13 mouse cellular contexts compared by ENCODE assay signal in genomic region chr7:75755861-75756449, GRCm38 (mm10).
DNase-seq lines count a peak whose midpoint lies in the region; ATAC-seq and TF ChIP-seq lines count a peak whose summit lies in the region.
"Had no signal": no experiment of that assay in that cellular context is flagged by ENCODE, and none has a peak within 500 bp of the region (broad histone marks: within the 10 kb centered on the region; RNA-seq: fewer than 3 reads in every experiment).

No protein-coding gene starts in this region.

- ATAC-seq in cerebellum, adult (ENCODE audit: insufficient number of reproducible peaks, low FRiP score, low TSS enrichment) = 0 out of 2 replicates have a peak, but pooled peaks have one; percentile 40
- ATAC-seq in midbrain, embryonic 11.5 days (ENCODE audit: low FRiP score) = peak; percentile 42; the same call in 1 of the 2 replicates

- DNase-seq in cerebellum, postnatal 36 days = no peak
- peak; percentile 40 for DNase-seq in ES-E14 (ENCODE audit: low read depth, low spot score)
- DNase-seq in hindbrain, embryonic 10.5 days (ENCODE audit: low spot score) = no peak
- peak; percentile 90 for DNase-seq in midbrain, embryonic 11.5 days (ENCODE audit: low spot score, missing footprints)
- no peak for DNase-seq in gastrocnemius, adult 8-10 months (ENCODE audit: low spot score in 2 of 2)
- DNase-seq in cerebellum, adult 11 months = no peak
- no peak for DNase-seq in thymus, postnatal 0 days (ENCODE audit: low spot score)
- DNase-seq: embryo, embryonic 11 days; lung, adult 2 months; spleen, adult 18-20 months; thymus, adult 2 months had no signal

- no peaks in the 10 kb centered on the region for H3K27me3 ChIP-seq in hindbrain, embryonic 10.5 days (ENCODE audit: insufficient read depth, poor library complexity, severe bottlenecking)
- no peaks in the 10 kb centered on the region for H3K27me3 ChIP-seq in midbrain, embryonic 11.5 days (ENCODE audit: control insufficient read depth, insufficient read depth, low read length)
- H3K27me3 ChIP-seq: megakaryocyte, embryonic 14.5 days had no signal

- H3K4me3 ChIP-seq in ES-E14 (ENCODE audit: insufficient read depth in 1 of 2, low read depth in 1 of 2, low read length in 2 of 2, poor library complexity in 1 of 2, severe bottlenecking in 1 of 2) = no peak overlapping the region
- H3K4me3 ChIP-seq in hindbrain, embryonic 10.5 days = no peak overlapping the region
- H3K4me3 ChIP-seq in midbrain, embryonic 11.5 days (ENCODE audit: low read depth, low read length) = no peak overlapping the region
- H3K4me3 ChIP-seq: megakaryocyte, embryonic 14.5 days had no signal

- H3K9me3 ChIP-seq in ES-E14 (ENCODE audit: control insufficient read depth, insufficient read depth, low read depth, low read length) = no peaks in the 10 kb centered on the region
- no peaks in the 10 kb centered on the region for H3K9me3 ChIP-seq in hindbrain, embryonic 10.5 days
- H3K9me3 ChIP-seq in midbrain, embryonic 11.5 days (ENCODE audit: control insufficient read depth, low read length) = no peaks in the 10 kb centered on the region
- H3K9me3 ChIP-seq: megakaryocyte, embryonic 14.5 days had no signal

- 54% methylated on average over 8 of the region's 8 CpGs for WGBS in hindbrain, embryonic 10.5 days
- WGBS in midbrain, embryonic 11.5 days = 49% methylated on average over 8 of the region's 8 CpGs

- peak overlapping the region; percentile 50; the same call in 1 of the 2 replicates for H3K27ac ChIP-seq in ES-E14 (ENCODE audit: insufficient read depth, low read depth, low read length, poor library complexity, severe bottlenecking)
- H3K27ac ChIP-seq in hindbrain, embryonic 10.5 days = peak overlapping the region; percentile 60
- H3K27ac ChIP-seq in midbrain, embryonic 11.5 days (ENCODE audit: low read depth, low read length) = 0 out of 2 replicates have a peak overlapping the region, but pooled peaks have one; percentile 2

- H3K9ac ChIP-seq in ES-E14 (ENCODE audit: insufficient read depth, low read depth, low read length, poor library complexity, severe bottlenecking) = no peak overlapping the region
- H3K9ac ChIP-seq in midbrain, embryonic 11.5 days (ENCODE audit: low read length) = no peak overlapping the region

- H3K36me3 ChIP-seq in ES-E14 (ENCODE audit: control insufficient read depth, insufficient read depth, low read length, poor library complexity, severe bottlenecking) = peaks cover 4% of the 10 kb centered on the region; the same call in 1 of the 2 replicates
- peaks cover 28% of the 10 kb centered on the region for H3K36me3 ChIP-seq in hindbrain, embryonic 10.5 days
- no peaks in the 10 kb centered on the region; the same call in none of the 2 replicates for H3K36me3 ChIP-seq in midbrain, embryonic 11.5 days (ENCODE audit: control insufficient read depth, insufficient read depth, low read length)

- no peak overlapping the region for H3K4me2 ChIP-seq in midbrain, embryonic 11.5 days

- in situ Hi-C loops in ES-E14 (cut with MboI; ENCODE audit: low sequenced_read_pairs in 2 of 2, unreplicated experiment in 2 of 2) = no loop called here

- peaks cover 13 to 42% of the 10 kb centered on the region in 2 experiments for H3K4me1 ChIP-seq in ES-E14 (ENCODE audit: control insufficient read depth in 2 of 2, insufficient read depth in 2 of 2, low read length in 2 of 2, poor library complexity in 1 of 2)
- peaks cover 37% of the 10 kb centered on the region for H3K4me1 ChIP-seq in hindbrain, embryonic 10.5 days (replicated peaks)
- H3K4me1 ChIP-seq in midbrain, embryonic 11.5 days (ENCODE audit: control insufficient read depth, insufficient read depth, low read length) = peaks cover 15% of the 10 kb centered on the region

TF ChIP-seq in ES-E14, 5 proteins besides CTCF, POLR2A, EP300 and RAD21:
- TF ChIP-seq HCFC1 (IDR thresholded peaks at IDR 0.05; ENCODE audit: borderline replicate concordance, insufficient read depth, low read length) (no peak), ZNF384 (IDR thresholded peaks at IDR 0.05; ENCODE audit: low read depth, low read length) (no peak), ZC3H11A (IDR thresholded peaks at IDR 0.05; ENCODE audit: borderline replicate concordance, low read depth, low read length) (no peak), CHD2 (IDR thresholded peaks at IDR 0.05; ENCODE audit: low read depth, low read length) (no peak), MAFK (IDR thresholded peaks at IDR 0.05; ENCODE audit: insufficient read depth, low read depth, low read length) (no peak)

Comparison
In these comparisons a context has a peak if more than half of its experiments do, and no peak if none do; other contexts are left out.
1. DNase-seq: peak in ES-E14 (single experiment) and midbrain, embryonic 11.5 days (single experiment); none in cerebellum, postnatal 36 days (0 of 2), hindbrain, embryonic 10.5 days (single experiment), gastrocnemius, adult 8-10 months (0 of 2), cerebellum, adult 11 months (single experiment) and thymus, postnatal 0 days (single experiment).
2. H3K27ac ChIP-seq: peak in every context shown above with its lines; median percentile 60 in hindbrain, embryonic 10.5 days; 50 in ES-E14; 2 in midbrain, embryonic 11.5 days.